Mouse (Mus musculus) frontal cortex, postnatal 14 days (tissue): ENCODE measurements around the gene Noto.
"Not testable (repeated sequence)": the region's sequence is repeated elsewhere in the genome, so short reads cannot be mapped to it uniquely, and the experiment has no call there.

Source experiments
- DNase-seq, 2 experiments: peaks; one replicate each; pipeline ENCODE4 v3.0.0; 2022; ENCODE audit warnings: low spot score in 2 of 2

Gene Noto

GRCm38 (mm10) chr6:85431274-85431841 lies 7.7 kb downstream of the Noto start:
- DNase-seq = no peak

GRCm38 (mm10) chr6:85431842-85432431 lies 8.3 kb downstream of the Noto start, which contains the start of gene Smyd5:
TSS of gene Smyd5 (plus strand) at chr6:85431989.
- peak; percentile 70 to 71 for DNase-seq

- no peak for DNase-seq
These were observed 10.2 kb downstream of the Noto start for GRCm38 (mm10) chr6:85433865-85434264.

- no peak for DNase-seq
These were observed 12.5 kb downstream of the Noto start for GRCm38 (mm10) chr6:85436204-85436603.

- DNase-seq = no peak
These were observed 12.9 kb downstream of the Noto start for GRCm38 (mm10) chr6:85436631-85437030.

GRCm38 (mm10) chr6:85441142-85441541 lies 17.5 kb downstream of the Noto start:
- DNase-seq = no peak

GRCm38 (mm10) chr6:85443488-85444233 lies 20.0 kb downstream of the Noto start:
- DNase-seq = no peak

GRCm38 (mm10) chr6:85444266-85444965 lies 20.7 kb downstream of the Noto start:
- no peak for DNase-seq

GRCm38 (mm10) chr6:85445286-85445685 lies 21.6 kb downstream of the Noto start:
- no peak for DNase-seq

GRCm38 (mm10) chr6:85447351-85447750 lies 23.7 kb downstream of the Noto start:
- no peak for DNase-seq

- not testable (repeated sequence) for DNase-seq
These were observed 26.5 kb downstream of the Noto start for GRCm38 (mm10) chr6:85450140-85450539.

GRCm38 (mm10) chr6:85450697-85451663 lies 27.3 kb downstream of the Noto start, which contains the start of gene Cct7:
TSS of gene Cct7 (plus strand) at chr6:85451514.
- peak; percentile 99 for DNase-seq

GRCm38 (mm10) chr6:85451664-85452410 lies 28.2 kb downstream of the Noto start, which contains the start of gene Pradc1:
TSS of gene Pradc1 (minus strand) at chr6:85451970.
- peak; percentile 93 to 96 for DNase-seq

GRCm38 (mm10) chr6:85452411-85452665 lies 28.7 kb downstream of the Noto start:
- no peak for DNase-seq

- DNase-seq = no peak
These were observed 29.1 kb downstream of the Noto start for GRCm38 (mm10) chr6:85452816-85453215.

- DNase-seq = no peak
These were observed 35.9 kb downstream of the Noto start for GRCm38 (mm10) chr6:85459621-85460020.

- DNase-seq = no peak
These were observed 41.7 kb downstream of the Noto start for GRCm38 (mm10) chr6:85465381-85465780.

- no peak for DNase-seq
These were observed 46.2 kb downstream of the Noto start for GRCm38 (mm10) chr6:85469660-85470430.

- DNase-seq = no peak
These were observed 48.3 kb downstream of the Noto start for GRCm38 (mm10) chr6:85471962-85472361.

- DNase-seq = no peak
These were observed 48.9 kb downstream of the Noto start for GRCm38 (mm10) chr6:85472542-85472941.
